ENCODE assay signal across 19 mouse cellular contexts in genomic region chr11:116296191-116296734, GRCm38 (mm10). TPM values are rescaled to one million over a fixed set of nuclear protein-coding genes. Genes with fewer than 3 reads are reported as not detected.
DNase-seq lines count a peak whose midpoint lies in the region; ATAC-seq and TF ChIP-seq lines count a peak whose summit lies in the region.
"Had no signal": no experiment of that assay in that cellular context is flagged by ENCODE, and none has a peak within 500 bp of the region (broad histone marks: within the 10 kb centered on the region; RNA-seq: fewer than 3 reads in every experiment).

No protein-coding gene starts in this region.

- DNase-seq in cerebellum, adult 11-12 months, result peak; percentile 55
- DNase-seq in cerebellum, adult 9-10 months, result no peak
- DNase-seq in gastrocnemius, adult 2 months, result peak; percentile 73
- no peak for DNase-seq in gastrocnemius, postnatal 10 days
- DNase-seq in gonadal fat pad, adult 2 months (ENCODE audit: low read depth), result peak; percentile 49
- peak; percentile 69 for DNase-seq in testis, postnatal 10 days (ENCODE audit: low spot score)
- DNase-seq in midbrain, embryonic 14.5 days, result no peak
- DNase-seq in adrenal gland, adult 2 months, result no peak
- DNase-seq: adrenal gland, postnatal 10 days; B cell, adult 2 months; heart, postnatal 36 days; kidney, adult 11 months had no signal

- peaks cover 96% of the 10 kb centered on the region for H3K36me3 ChIP-seq in midbrain, embryonic 14.5 days (ENCODE audit: control insufficient read depth, insufficient read depth, low read length)

- WGBS in midbrain, embryonic 14.5 days, result 87% methylated on average over 8 of the region's 8 CpGs

- H3K4me2 ChIP-seq in midbrain, embryonic 14.5 days (ENCODE audit: low read length), result no peak overlapping the region
- H3K4me2 ChIP-seq: forebrain, embryonic 15.5 days; heart, embryonic 13.5 days; hindbrain, embryonic 15.5 days had no signal

- no peak for TF ChIP-seq CTCF in gastrocnemius, adult 2 months (IDR thresholded peaks at IDR 0.05)

- H3K4me1 ChIP-seq in midbrain, embryonic 14.5 days (ENCODE audit: control insufficient read depth, insufficient read depth, low read length), result no peaks in the 10 kb centered on the region
- H3K4me1 ChIP-seq: forebrain, embryonic 15.5 days; hindbrain, embryonic 15.5 days had no signal

- no peaks in the 10 kb centered on the region for H3K9me3 ChIP-seq in midbrain, embryonic 14.5 days (ENCODE audit: control insufficient read depth, low read length)
- H3K9me3 ChIP-seq: forebrain, embryonic 15.5 days; G1E; heart, embryonic 13.5 days; hindbrain, embryonic 15.5 days had no signal

- H3K4me3 ChIP-seq in gastrocnemius, adult 2 months, result no peak overlapping the region
- H3K4me3 ChIP-seq in midbrain, embryonic 14.5 days (replicated peaks; ENCODE audit: low read depth, low read length), result no peak overlapping the region
- H3K4me3 ChIP-seq: forebrain, embryonic 15.5 days; heart, embryonic 13.5 days; hindbrain, embryonic 15.5 days had no signal

- no peak overlapping the region for H3K9ac ChIP-seq in midbrain, embryonic 14.5 days (replicated peaks; ENCODE audit: low read length)
- H3K9ac ChIP-seq: forebrain, embryonic 15.5 days; hindbrain, embryonic 15.5 days had no signal

- peak overlapping the region; percentile 64 for H3K27ac ChIP-seq in gastrocnemius, adult 2 months
- no peak overlapping the region for H3K27ac ChIP-seq in midbrain, embryonic 14.5 days (replicated peaks; ENCODE audit: low read depth, low read length)
- H3K27ac ChIP-seq: forebrain, embryonic 15.5 days; heart, embryonic 13.5 days; hindbrain, embryonic 15.5 days had no signal

- no peaks in the 10 kb centered on the region for H3K27me3 ChIP-seq in midbrain, embryonic 14.5 days (ENCODE audit: control insufficient read depth, insufficient read depth, low read length)
- H3K27me3 ChIP-seq: forebrain, embryonic 15.5 days; heart, embryonic 13.5 days; hindbrain, embryonic 15.5 days had no signal

- intact Hi-C loops in gastrocnemius, adult 2 months (cut with DNase I), result no loop called here

- ATAC-seq in midbrain, embryonic 14.5 days (ENCODE audit: low FRiP score, low TSS enrichment), result no peak
- ATAC-seq: CD4-positive, CD25-positive, alpha-beta regulatory T cell, adult 4 months; forebrain, embryonic 15.5 days had no signal

RNA-seq across cellular contexts. Expression of gene Exoc7, which starts 10.8 kb away (rescaled TPM):
- total RNA-seq in gastrocnemius, adult 2 months (2021), result 100 to 1,000 TPM in 1 of 2 experiments, 10 to 100 TPM in 1; 74.1 to 106 TPM
- 10 to 100 TPM; 62.7 to 68.3 TPM for total RNA-seq in gastrocnemius, postnatal 10 days (2021)
- polyA plus RNA-seq in gonadal fat pad, adult 2 months (2012; rRNA removed), result 41.6 and 44.1 TPM in 2 replicates
- 122 and 125 TPM in 2 replicates for polyA plus RNA-seq in midbrain, embryonic 14.5 days (2014; fragmentation: Nextera tagmentation; extraction: Ambion mirVana)
- total RNA-seq in adrenal gland, adult 2 months (2021), result 10 to 100 TPM; 64.9 to 67.6 TPM
- 21.8 and 26.7 TPM in 2 replicates for polyA plus RNA-seq in adrenal gland, adult 2 months (2012; rRNA removed)

RNA-seq across cellular contexts. Expression of gene Galr2, which starts 15.5 kb away (rescaled TPM):
- under 1 TPM in 1 of 2 experiments, not detected in 1; 0.33 TPM for total RNA-seq in gastrocnemius, adult 2 months (2021)
- under 1 TPM; 0.66 to 0.84 TPM for total RNA-seq in gastrocnemius, postnatal 10 days (2021)
- 3.9 and 6.5 TPM in 2 replicates for polyA plus RNA-seq in gonadal fat pad, adult 2 months (2012; rRNA removed)
- 0.30 and 0.55 TPM in 2 replicates for polyA plus RNA-seq in midbrain, embryonic 14.5 days (2014; fragmentation: Nextera tagmentation; extraction: Ambion mirVana)
- under 1 TPM in 1 of 2 experiments, not detected in 1; 0.24 TPM for total RNA-seq in adrenal gland, adult 2 months (2021)
- polyA plus RNA-seq in adrenal gland, adult 2 months (2012; rRNA removed), result 0.90 and 1.1 TPM in 2 replicates
- total RNA-seq: granulocyte monocyte progenitor cell, adult 5-6 weeks; heart, adult 8-10 months; heart, postnatal 36 days had no signal
- polyA plus RNA-seq: CD4-positive, CD25-positive, alpha-beta regulatory T cell, adult 4 months; forebrain, embryonic 15.5 days; G1E; heart, embryonic 13.5 days had no signal

RNA-seq across cellular contexts. Expression of gene Srp68, which starts 22.2 kb away (rescaled TPM):
- total RNA-seq in gastrocnemius, adult 2 months (2021), result 10 to 100 TPM; 87.7 to 89.2 TPM
- total RNA-seq in gastrocnemius, postnatal 10 days (2021), result 10 to 100 TPM; 74.6 to 77.9 TPM
- 61.9 and 64.0 TPM in 2 replicates for polyA plus RNA-seq in gonadal fat pad, adult 2 months (2012; rRNA removed)
- 49.5 and 57.1 TPM in 2 replicates for polyA plus RNA-seq in midbrain, embryonic 14.5 days (2014; fragmentation: Nextera tagmentation; extraction: Ambion mirVana)
- 10 to 100 TPM; 70.0 to 77.0 TPM for total RNA-seq in adrenal gland, adult 2 months (2021)
- polyA plus RNA-seq in adrenal gland, adult 2 months (2012; rRNA removed), result 21.4 and 27.6 TPM in 2 replicates

RNA-seq across cellular contexts. Expression of gene Foxj1, which starts 38.9 kb away (rescaled TPM):
- under 1 TPM in 1 of 2 experiments, not detected in 1; 0.14 TPM for total RNA-seq in gastrocnemius, adult 2 months (2021)
- total RNA-seq in gastrocnemius, postnatal 10 days (2021), result under 1 TPM; 0.14 to 0.29 TPM
- 10.8 and 21.0 TPM in 2 replicates for polyA plus RNA-seq in gonadal fat pad, adult 2 months (2012; rRNA removed)
- polyA plus RNA-seq in midbrain, embryonic 14.5 days (2014; fragmentation: Nextera tagmentation; extraction: Ambion mirVana), result 9.2 TPM in 2 replicates
- under 1 TPM in 1 of 2 experiments, not detected in 1; 0.14 TPM for total RNA-seq in adrenal gland, adult 2 months (2021)
- 0.19 and 0.26 TPM in 2 replicates for polyA plus RNA-seq in adrenal gland, adult 2 months (2012; rRNA removed)
- total RNA-seq: granulocyte monocyte progenitor cell, adult 5-6 weeks; heart, postnatal 36 days had no signal
- polyA plus RNA-seq: CD4-positive, CD25-positive, alpha-beta regulatory T cell, adult 4 months had no signal

RNA-seq across cellular contexts. Expression of gene Evpl, which starts 58.4 kb away (rescaled TPM):
- total RNA-seq in gastrocnemius, adult 2 months (2021), result under 1 TPM in 1 of 2 experiments, not detected in 1; 0.14 TPM
- total RNA-seq in gastrocnemius, postnatal 10 days (2021), result under 1 TPM; 0.09 to 0.34 TPM
- 1.2 TPM in 2 replicates for polyA plus RNA-seq in gonadal fat pad, adult 2 months (2012; rRNA removed)
- polyA plus RNA-seq in midbrain, embryonic 14.5 days (2014; fragmentation: Nextera tagmentation; extraction: Ambion mirVana), result 0.36 and 0.43 TPM in 2 replicates
- total RNA-seq in adrenal gland, adult 2 months (2021), result 1 to 10 TPM in 1 of 2 experiments, under 1 TPM in 1; 0.43 to 1.8 TPM
- 0.49 and 0.57 TPM in 2 replicates for polyA plus RNA-seq in adrenal gland, adult 2 months (2012; rRNA removed)
- polyA plus RNA-seq: CD4-positive, CD25-positive, alpha-beta regulatory T cell, adult 4 months had no signal

Comparison
In these comparisons a context has a peak if more than half of its experiments do, and no peak if none do; other contexts are left out.
1. DNase-seq: peak in cerebellum, adult 11-12 months (single experiment), gastrocnemius, adult 2 months (single experiment), gonadal fat pad, adult 2 months (single experiment) and testis, postnatal 10 days (single experiment); none in cerebellum, adult 9-10 months (single experiment), gastrocnemius, postnatal 10 days (single experiment), midbrain, embryonic 14.5 days (single experiment) and adrenal gland, adult 2 months (single experiment).